Mouse (Mus musculus) brain, adult 2 months (tissue): Measurements from ENCODE around the gene Zfp507.

Experiments
- DNase-seq: peaks from one replicate; pipeline ENCODE4 v3.0.0; 2011; ENCODE audit warnings: low read depth, low spot score

Zfp507 gene

GRCm38 (mm10) chr7:35738871-35739270 is 63.9 kb downstream of the Zfp507 start:
- DNase-seq, result no peak

- peak; percentile 43 for DNase-seq
These were observed 69.3 kb downstream of the Zfp507 start for GRCm38 (mm10) chr7:35733313-35734050.

GRCm38 (mm10) chr7:35732585-35733059 is 70.2 kb downstream of the Zfp507 start:
- no peak for DNase-seq

- peak; percentile 82 for DNase-seq
These were observed 73.2 kb downstream of the Zfp507 start for GRCm38 (mm10) chr7:35729621-35730031.

- DNase-seq, result no peak
These were observed 74.4 kb downstream of the Zfp507 start for GRCm38 (mm10) chr7:35728376-35728775.

DNA sequence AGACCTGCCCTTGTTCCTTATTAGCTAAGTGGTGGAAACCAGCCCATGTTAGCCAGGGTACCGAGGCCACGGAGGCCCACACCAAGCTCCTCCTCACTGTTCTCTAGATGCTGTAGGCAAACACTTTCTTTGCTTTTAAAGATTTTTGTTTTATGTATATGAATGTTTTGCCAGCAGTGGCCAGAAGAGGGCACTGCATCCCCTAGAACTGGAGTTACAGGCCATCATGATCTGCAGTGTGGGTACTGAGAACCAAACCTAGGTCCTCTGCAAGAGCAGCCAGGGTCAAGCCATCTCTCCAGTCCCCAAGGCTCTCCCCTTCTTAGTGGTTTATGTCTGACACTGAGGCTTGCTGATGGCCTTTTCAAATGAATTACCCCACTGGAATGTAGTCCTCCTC is 79.8 kb downstream of the Zfp507 start:
- no peak for DNase-seq
